8 mouse cellular contexts compared by ENCODE assay signal in genomic region chr7:144285066-144285633, GRCm38 (mm10).
DNase-seq lines count a peak whose midpoint lies in the region; ATAC-seq and TF ChIP-seq lines count a peak whose summit lies in the region.

No protein-coding gene starts in this region.

- no peaks in the 10 kb centered on the region for H3K36me3 ChIP-seq in liver, embryonic 12.5 days
- no peaks in the 10 kb centered on the region for H3K36me3 ChIP-seq in liver, postnatal 0 days (replicated peaks; ENCODE audit: insufficient read depth, low read length)
- no peaks in the 10 kb centered on the region for H3K36me3 ChIP-seq in forebrain, embryonic 14.5 days (ENCODE audit: control insufficient read depth, insufficient read depth, low read length)
- no peaks in the 10 kb centered on the region for H3K36me3 ChIP-seq in limb, embryonic 14.5 days (ENCODE audit: control insufficient read depth, insufficient read depth, low read length)
- no peaks in the 10 kb centered on the region for H3K36me3 ChIP-seq in stomach, embryonic 14.5 days (ENCODE audit: control insufficient read depth, insufficient read depth, low read length)

- no peaks in the 10 kb centered on the region for H3K4me1 ChIP-seq in liver, embryonic 12.5 days
- H3K4me1 ChIP-seq in liver, postnatal 0 days (ENCODE audit: insufficient read depth): no peaks in the 10 kb centered on the region
- H3K4me1 ChIP-seq in forebrain, embryonic 14.5 days (ENCODE audit: control insufficient read depth, insufficient read depth, low read length): peaks cover 14% of the 10 kb centered on the region
- peaks cover 13% of the 10 kb centered on the region for H3K4me1 ChIP-seq in limb, embryonic 14.5 days (ENCODE audit: control insufficient read depth, insufficient read depth, low read length)
- no peaks in the 10 kb centered on the region for H3K4me1 ChIP-seq in stomach, embryonic 14.5 days (ENCODE audit: control insufficient read depth, insufficient read depth, low read length)

- TF ChIP-seq EP300 in liver, postnatal 0 days (IDR thresholded peaks at IDR 0.05; ENCODE audit: low read depth): no peak

- H3K9ac ChIP-seq in liver, embryonic 12.5 days: no peak overlapping the region
- H3K9ac ChIP-seq in liver, postnatal 0 days (replicated peaks): no peak overlapping the region
- H3K9ac ChIP-seq in forebrain, embryonic 14.5 days (ENCODE audit: low read length): peak overlapping the region; percentile 70
- no peak overlapping the region; the same call in 1 of the 2 replicates for H3K9ac ChIP-seq in limb, embryonic 14.5 days (ENCODE audit: low read depth, low read length, severe bottlenecking)
- H3K9ac ChIP-seq in stomach, embryonic 14.5 days (replicated peaks; ENCODE audit: low read depth, low read length): no peak overlapping the region

- TF ChIP-seq POLR2A in limb, embryonic 14.5 days (IDR thresholded peaks at IDR 0.05; ENCODE audit: borderline replicate concordance, extremely low read depth, insufficient read depth, insufficient read length): no peak

- DNase-seq in liver, postnatal 0 days: no peak
- DNase-seq in forebrain, embryonic 14.5 days (ENCODE audit: low spot score): no peak
- no peak for DNase-seq in limb, embryonic 14.5 days (ENCODE audit: low spot score)
- DNase-seq in urinary bladder, adult 18-20 months (ENCODE audit: low spot score in 2 of 2): no peak
- DNase-seq in embryo, embryonic 11 days: no peak
- DNase-seq in thymus, postnatal 4 days: no peak

- H3K4me3 ChIP-seq in liver, embryonic 12.5 days: peak overlapping the region; percentile 23; the same call in 1 of the 2 replicates
- H3K4me3 ChIP-seq in liver, postnatal 0 days (ENCODE audit: low read depth, low read length): no peak overlapping the region
- peak overlapping the region; percentile 40 for H3K4me3 ChIP-seq in forebrain, embryonic 14.5 days (ENCODE audit: low read depth, low read length)
- H3K4me3 ChIP-seq in limb, embryonic 14.5 days (replicated peaks; ENCODE audit: low read length): peak overlapping the region; percentile 40
- peak overlapping the region; percentile 31 for H3K4me3 ChIP-seq in stomach, embryonic 14.5 days (ENCODE audit: low read depth, low read length)

- no peak for ATAC-seq in liver, embryonic 12.5 days
- no peak for ATAC-seq in liver, postnatal 0 days
- peak; percentile 5 for ATAC-seq in forebrain, embryonic 14.5 days
- no peak for ATAC-seq in limb, embryonic 14.5 days (ENCODE audit: low FRiP score, low read depth)
- ATAC-seq in stomach, embryonic 14.5 days (ENCODE audit: insufficient number of reproducible peaks, insufficient read depth, low FRiP score, low read depth): no peak

- peaks cover 54% of the 10 kb centered on the region for H3K27me3 ChIP-seq in liver, embryonic 12.5 days (replicated peaks)
- H3K27me3 ChIP-seq in liver, postnatal 0 days (ENCODE audit: insufficient read depth, low read length): peaks cover 4% of the 10 kb centered on the region; the same call in 1 of the 2 replicates
- no peaks in the 10 kb centered on the region for H3K27me3 ChIP-seq in forebrain, embryonic 14.5 days (replicated peaks; ENCODE audit: control insufficient read depth, insufficient read depth, low read length)
- H3K27me3 ChIP-seq in limb, embryonic 14.5 days (ENCODE audit: control insufficient read depth, insufficient read depth, low read length): no peaks in the 10 kb centered on the region
- H3K27me3 ChIP-seq in stomach, embryonic 14.5 days (ENCODE audit: control insufficient read depth, insufficient read depth, low read length): no peaks in the 10 kb centered on the region

- WGBS in liver, embryonic 12.5 days (ENCODE audit: insufficient replicate concordance): 27% methylated on average over 5 of the region's 5 CpGs
- WGBS in liver, postnatal 0 days (ENCODE audit: insufficient replicate concordance): 47% methylated on average over 5 of the region's 5 CpGs
- 13% methylated on average over 5 of the region's 5 CpGs for WGBS in forebrain, embryonic 14.5 days
- WGBS in limb, embryonic 14.5 days: 20% methylated on average over 5 of the region's 5 CpGs
- 36% methylated on average over 5 of the region's 5 CpGs for WGBS in stomach, embryonic 14.5 days

- H3K4me2 ChIP-seq in liver, embryonic 12.5 days: peak overlapping the region; percentile 45
- no peak overlapping the region for H3K4me2 ChIP-seq in liver, postnatal 0 days (ENCODE audit: low read depth, low read length)
- peak overlapping the region; percentile 90 for H3K4me2 ChIP-seq in forebrain, embryonic 14.5 days (ENCODE audit: low read length)
- H3K4me2 ChIP-seq in limb, embryonic 14.5 days (replicated peaks; ENCODE audit: low read depth, low read length, severe bottlenecking): peak overlapping the region; percentile 81
- H3K4me2 ChIP-seq in stomach, embryonic 14.5 days (replicated peaks; ENCODE audit: low read depth, low read length): peak overlapping the region; percentile 74

- no peak overlapping the region for H3K27ac ChIP-seq in liver, embryonic 12.5 days
- H3K27ac ChIP-seq in liver, postnatal 0 days (ENCODE audit: low read depth): no peak overlapping the region
- peak overlapping the region; percentile 93 for H3K27ac ChIP-seq in forebrain, embryonic 14.5 days (ENCODE audit: low read depth, low read length)
- H3K27ac ChIP-seq in limb, embryonic 14.5 days (replicated peaks; ENCODE audit: low read depth, low read length): no peak overlapping the region
- no peak overlapping the region for H3K27ac ChIP-seq in stomach, embryonic 14.5 days (ENCODE audit: low read length)

- H3K9me3 ChIP-seq in liver, embryonic 12.5 days (replicated peaks): no peaks in the 10 kb centered on the region
- H3K9me3 ChIP-seq in liver, postnatal 0 days (ENCODE audit: low read length): no peaks in the 10 kb centered on the region
- H3K9me3 ChIP-seq in forebrain, embryonic 14.5 days (replicated peaks; ENCODE audit: control insufficient read depth, low read length): no peaks in the 10 kb centered on the region
- no peaks in the 10 kb centered on the region for H3K9me3 ChIP-seq in limb, embryonic 14.5 days (ENCODE audit: control insufficient read depth, low read length)
- no peaks in the 10 kb centered on the region for H3K9me3 ChIP-seq in stomach, embryonic 14.5 days (ENCODE audit: control insufficient read depth, low read depth, low read length)

- no peak for TF ChIP-seq CTCF in liver, postnatal 0 days (IDR thresholded peaks at IDR 0.05; ENCODE audit: low read depth)
